Mouse (Mus musculus) cerebellum, postnatal 36 days (tissue): ENCODE data around the gene Ccdc144b.

Experiments
- DNase-seq, 2 experiments: peaks; one replicate each; pipeline ENCODE4 v3.0.0; 2021 to 2022; ENCODE audit warnings: mixed read lengths in 2 of 2

Gene Ccdc144b

GRCm38 (mm10) chr3:36025732-36026131, 27.6 kb downstream of the Ccdc144b start:
- no peak for DNase-seq

- no peak for DNase-seq
Measured at GRCm38 (mm10) chr3:36011239-36011638, 42.1 kb downstream of the Ccdc144b start.

- no peak for DNase-seq
Measured at GRCm38 (mm10) chr3:36008411-36009154, 44.8 kb downstream of the Ccdc144b start.

GRCm38 (mm10) chr3:36004028-36004895, 49.1 kb downstream of the Ccdc144b start:
- DNase-seq: peak; percentile 48 to 55

- DNase-seq: peak; percentile 96 to 98
Measured at GRCm38 (mm10) chr3:36000275-36001239, 52.8 kb downstream of the Ccdc144b start, which contains the start of gene Mccc1. Mccc1 (minus strand) TSS chr3:36000678.

GRCm38 (mm10) chr3:35994552-35995531, 58.5 kb downstream of the Ccdc144b start:
- no peak for DNase-seq

- no peak for DNase-seq
Measured at GRCm38 (mm10) chr3:35990715-35991114, 62.6 kb downstream of the Ccdc144b start.

GRCm38 (mm10) chr3:35988031-35988430, 65.3 kb downstream of the Ccdc144b start:
- DNase-seq: no peak

GRCm38 (mm10) chr3:35986266-35986665, 67.1 kb downstream of the Ccdc144b start:
- DNase-seq: no peak

GRCm38 (mm10) chr3:35973551-35973950, 79.8 kb downstream of the Ccdc144b start:
- DNase-seq: peak; percentile 18 to 20

- peak in 1 of 2 experiments; percentile 28 for DNase-seq
Measured at GRCm38 (mm10) chr3:35972985-35973384, 80.4 kb downstream of the Ccdc144b start.

GRCm38 (mm10) chr3:35971149-35971548, 82.2 kb downstream of the Ccdc144b start:
- DNase-seq: no peak

- no peak for DNase-seq
Measured at GRCm38 (mm10) chr3:35970441-35970840, 82.9 kb downstream of the Ccdc144b start.

- DNase-seq: no peak
Measured at GRCm38 (mm10) chr3:35967366-35967921, 85.9 kb downstream of the Ccdc144b start.

GRCm38 (mm10) chr3:35966493-35966892, 86.9 kb downstream of the Ccdc144b start:
- DNase-seq: no peak

GRCm38 (mm10) chr3:35964928-35965327, 88.4 kb downstream of the Ccdc144b start:
- no peak for DNase-seq

- no peak for DNase-seq
Measured at GRCm38 (mm10) chr3:35963921-35964320, 89.4 kb downstream of the Ccdc144b start.

GRCm38 (mm10) chr3:35963401-35963800, 89.9 kb downstream of the Ccdc144b start:
- DNase-seq: no peak

GRCm38 (mm10) chr3:35962967-35963366, 90.4 kb downstream of the Ccdc144b start:
- DNase-seq: no peak
